Mouse (Mus musculus) neural tube, embryonic 14.5 days (tissue): Measurements from ENCODE around the gene Gm11237. TPM values are rescaled to one million over a fixed set of nuclear protein-coding genes. Genes with fewer than 3 reads are reported as not detected.
A peak's percentile ranks its signal among the peaks of the same experiment; 100 is the strongest.
"Not testable (repeated sequence)": the region's sequence is repeated elsewhere in the genome, so short reads cannot be mapped to it uniquely, and the experiment has no call there.

Experiments used
- ATAC-seq: fragments of 200-750 bp; cut with Nextera tagmentation; 2 replicates; pipeline ENCODE4 v1.8.0; 2017; ENCODE audit warnings: low read depth, mild to moderate bottlenecking, moderate TSS enrichment, moderate library complexity
- H3K27ac ChIP-seq: fragments of 300-500 bp; sonication (generic); 2 replicates; pipeline ENCODE4 v1.5.1; 2014; ENCODE audit warnings: low read depth, mild to moderate bottlenecking, control low read depth, low read length, moderate library complexity, mixed read lengths
- H3K27me3 ChIP-seq: fragments of 300-500 bp; sonication (generic); 2 replicates; pipeline ENCODE4 v1.6.1; 2014; ENCODE audit warnings: low read length; ENCODE audit not compliant: control insufficient read depth, insufficient read depth
- H3K36me3 ChIP-seq: fragments of 300-500 bp; sonication (generic); 2 replicates; pipeline ENCODE4 v1.6.1; 2014; ENCODE audit warnings: low read length, mixed read lengths; ENCODE audit not compliant: control insufficient read depth, insufficient read depth
- H3K4me1 ChIP-seq: fragments of 300-500 bp; sonication (generic); 2 replicates; pipeline ENCODE4 v1.6.1; 2014; ENCODE audit warnings: low read length; ENCODE audit not compliant: control insufficient read depth, insufficient read depth
- H3K4me2 ChIP-seq: fragments of 300-500 bp; sonication (generic); 2 replicates; pipeline ENCODE4 v1.6.1; 2014; ENCODE audit warnings: mild to moderate bottlenecking, low read depth, low read length, control low read depth
- H3K4me3 ChIP-seq: fragments of 300-500 bp; sonication (generic); 2 replicates; pipeline ENCODE4 v1.5.1; 2014; ENCODE audit warnings: low read depth, low read length, control low read depth, mixed read lengths
- H3K9ac ChIP-seq: fragments of 300-500 bp; sonication (generic); replicated peaks from 2 replicates; pipeline ENCODE4 v1.6.1; 2014; ENCODE audit warnings: low read depth, mild to moderate bottlenecking, control low read depth, low read length, mixed read lengths
- H3K9me3 ChIP-seq: fragments of 300-500 bp; sonication (generic); 2 replicates; pipeline ENCODE4 v1.6.1; 2016; ENCODE audit warnings: low read length; ENCODE audit not compliant: control insufficient read depth
- WGBS: fragments of 180-500 bp; shearing (Covaris S2); extraction: QIAGEN DNeasy Blood & Tissue Kit; methylation state at CpG from one replicate; pipeline ENCODE4 v1.1.7; 2014; 5-methylcytosine and 5-hydroxymethylcytosine counted together
- polyA plus RNA-seq: library from polyadenylated mRNA; unstranded; fragments of >200 nt; fragmentation: Nextera tagmentation; extraction: Ambion mirVana; gene quantifications from 2 replicates; pipeline ENCODE4 v1.2.1, GENCODE M21; 2014

Gene Gm11237
- polyA plus RNA-seq: not detected in 2 replicates

GRCm38 (mm10) chr4:73622684-73623083 lies at the start of gene Gm11237:
Gm11237 (plus strand) TSS chr4:73622984.
- not testable (repeated sequence) for ATAC-seq, H3K4me3 ChIP-seq, H3K27ac ChIP-seq, H3K27me3 ChIP-seq, H3K4me2 ChIP-seq, H3K36me3 ChIP-seq, H3K9me3 ChIP-seq, H3K9ac ChIP-seq, H3K4me1 ChIP-seq
- WGBS: no CpG with 5 or more reads among the region's 3 CpGs

GRCm38 (mm10) chr4:73599248-73599647 lies 23.5 kb upstream of the Gm11237 start:
- H3K4me1 ChIP-seq: no peaks in the 10 kb centered on the region
- WGBS: 9% methylated on average over 3 of the region's 3 CpGs
- H3K9me3 ChIP-seq: no peaks in the 10 kb centered on the region
- no peaks in the 10 kb centered on the region for H3K27me3 ChIP-seq
- peak; percentile 86 for ATAC-seq
- H3K4me3 ChIP-seq: no peak overlapping the region
- H3K4me2 ChIP-seq: no peak overlapping the region
- no peaks in the 10 kb centered on the region for H3K36me3 ChIP-seq
- no peak overlapping the region for H3K27ac ChIP-seq
- no peak overlapping the region for H3K9ac ChIP-seq

- H3K9me3 ChIP-seq, H3K4me3 ChIP-seq, H3K9ac ChIP-seq, H3K4me2 ChIP-seq, H3K27ac ChIP-seq, H3K4me1 ChIP-seq, ATAC-seq, H3K27me3 ChIP-seq, H3K36me3 ChIP-seq: not testable (repeated sequence)
- WGBS: no CpG with 5 or more reads among the region's 3 CpGs
These were observed 15.2 kb upstream of the Gm11237 start, which contains the start of gene Gm11238 for GRCm38 (mm10) chr4:73607581-73607980. Gm11238 (plus strand) TSS chr4:73607881.

- not testable (repeated sequence) for H3K27ac ChIP-seq, H3K4me2 ChIP-seq, H3K4me1 ChIP-seq, H3K9me3 ChIP-seq, H3K27me3 ChIP-seq, H3K36me3 ChIP-seq, H3K4me3 ChIP-seq, ATAC-seq, H3K9ac ChIP-seq
- no CpG with 5 or more reads among the region's 4 CpGs for WGBS
These were observed 15.0 kb downstream of the Gm11237 start, which contains the start of gene Gm11236 for GRCm38 (mm10) chr4:73637821-73638220. Gm11236 (plus strand) TSS chr4:73638121.

GRCm38 (mm10) chr4:73661864-73662263 lies 39.1 kb downstream of the Gm11237 start:
- not testable (repeated sequence) for H3K27me3 ChIP-seq, H3K9ac ChIP-seq, H3K9me3 ChIP-seq, ATAC-seq, H3K36me3 ChIP-seq, H3K4me3 ChIP-seq, H3K27ac ChIP-seq, H3K4me1 ChIP-seq, H3K4me2 ChIP-seq
- 84% methylated on average over 4 of the region's 4 CpGs for whole genome bisulfite sequencing

GRCm38 (mm10) chr4:73668054-73668453 lies 45.3 kb downstream of the Gm11237 start, which contains the start of gene Gm11239:
Gm11239 (plus strand) TSS chr4:73668354.
- H3K4me1 ChIP-seq, H3K9ac ChIP-seq, H3K27me3 ChIP-seq, H3K27ac ChIP-seq, H3K36me3 ChIP-seq, H3K4me2 ChIP-seq, H3K4me3 ChIP-seq, H3K9me3 ChIP-seq, ATAC-seq: not testable (repeated sequence)
- WGBS: no CpG with 5 or more reads among the region's 4 CpGs

Other genes starting within 250 kb of the Gm11237 start
- gene Gm11487, start 217.9 kb upstream of the Gm11237 start, polyA plus RNA-seq: not detected in 2 replicates
- not detected in 2 replicates for gene Gm11238, start 15.1 kb upstream of the Gm11237 start, polyA plus RNA-seq
- gene Gm11236, start 15.1 kb downstream of the Gm11237 start, polyA plus RNA-seq: not detected in 2 replicates
- gene Gm11239, start 45.4 kb downstream of the Gm11237 start, polyA plus RNA-seq: not detected in 2 replicates
- not detected in 2 replicates for gene Gm428, start 60.5 kb downstream of the Gm11237 start, polyA plus RNA-seq
- gene Rasef, start 168.0 kb downstream of the Gm11237 start, polyA plus RNA-seq: 0.60 and 0.62 TPM in 2 replicates